Mouse (Mus musculus): ENCODE results near the gene Acbd4.

Acbd4 gene

DNA sequence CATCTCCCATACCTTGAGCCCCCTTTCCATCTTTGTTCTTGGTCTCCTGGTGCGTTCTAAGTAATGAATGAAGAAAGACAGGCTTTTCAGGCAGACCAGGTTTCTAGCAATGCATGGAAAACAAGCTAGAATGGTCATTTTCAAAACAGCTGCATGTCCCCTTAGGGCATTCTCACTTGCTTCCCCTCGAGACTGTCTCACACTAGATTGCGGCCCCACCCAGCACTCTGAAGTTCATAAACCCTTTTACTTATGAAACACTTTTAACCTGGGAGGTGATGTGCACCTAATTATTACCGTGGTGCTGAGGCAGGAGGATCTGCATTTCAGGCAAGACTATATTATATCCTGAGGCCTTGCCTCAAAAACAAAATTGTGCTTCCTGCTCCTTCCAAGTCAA lies 12.3 kb downstream of the Acbd4 start:
- no peak for DNase-seq (ENCODE audit: low read depth, low spot score)

DNA sequence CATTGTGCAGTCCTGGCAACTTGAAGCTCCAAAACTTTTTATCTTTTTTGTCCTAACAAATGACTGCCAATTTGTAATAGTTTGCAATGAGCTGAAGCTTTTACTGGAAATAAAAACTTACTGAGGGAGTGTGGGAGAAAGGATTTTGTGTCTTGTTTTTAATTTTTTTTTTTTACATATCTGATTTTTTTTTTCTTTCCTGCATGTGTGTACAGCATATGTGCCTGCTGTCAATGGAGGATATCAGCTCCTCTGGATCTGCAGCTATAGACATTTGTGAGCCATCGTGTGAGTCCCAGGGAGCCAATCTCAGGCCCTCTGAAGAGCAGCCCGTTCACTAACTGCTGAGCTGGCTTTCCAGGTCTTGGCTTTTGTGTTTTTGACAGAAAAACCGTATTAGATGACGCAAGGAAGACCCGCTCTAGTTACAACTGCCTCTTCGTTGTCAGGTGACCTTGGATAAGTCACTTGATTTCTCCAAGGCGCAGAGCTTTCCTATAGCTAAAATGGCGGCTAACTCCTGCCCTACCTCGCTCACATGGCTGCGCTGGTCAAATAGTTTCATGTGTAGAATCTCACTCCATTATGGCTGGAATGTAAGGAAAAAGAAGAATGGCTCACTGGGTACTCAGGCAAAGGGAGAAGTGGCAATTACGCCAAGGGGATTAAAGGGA lies 12.9 kb downstream of the Acbd4 start:
- no peak for DNase-seq (ENCODE audit: low read depth, low spot score)

GRCm38 (mm10) chr11:103115163-103116007 lies 13.9 kb downstream of the Acbd4 start:
- peak; percentile 81 for DNase-seq (ENCODE audit: low read depth, low spot score)

DNA sequence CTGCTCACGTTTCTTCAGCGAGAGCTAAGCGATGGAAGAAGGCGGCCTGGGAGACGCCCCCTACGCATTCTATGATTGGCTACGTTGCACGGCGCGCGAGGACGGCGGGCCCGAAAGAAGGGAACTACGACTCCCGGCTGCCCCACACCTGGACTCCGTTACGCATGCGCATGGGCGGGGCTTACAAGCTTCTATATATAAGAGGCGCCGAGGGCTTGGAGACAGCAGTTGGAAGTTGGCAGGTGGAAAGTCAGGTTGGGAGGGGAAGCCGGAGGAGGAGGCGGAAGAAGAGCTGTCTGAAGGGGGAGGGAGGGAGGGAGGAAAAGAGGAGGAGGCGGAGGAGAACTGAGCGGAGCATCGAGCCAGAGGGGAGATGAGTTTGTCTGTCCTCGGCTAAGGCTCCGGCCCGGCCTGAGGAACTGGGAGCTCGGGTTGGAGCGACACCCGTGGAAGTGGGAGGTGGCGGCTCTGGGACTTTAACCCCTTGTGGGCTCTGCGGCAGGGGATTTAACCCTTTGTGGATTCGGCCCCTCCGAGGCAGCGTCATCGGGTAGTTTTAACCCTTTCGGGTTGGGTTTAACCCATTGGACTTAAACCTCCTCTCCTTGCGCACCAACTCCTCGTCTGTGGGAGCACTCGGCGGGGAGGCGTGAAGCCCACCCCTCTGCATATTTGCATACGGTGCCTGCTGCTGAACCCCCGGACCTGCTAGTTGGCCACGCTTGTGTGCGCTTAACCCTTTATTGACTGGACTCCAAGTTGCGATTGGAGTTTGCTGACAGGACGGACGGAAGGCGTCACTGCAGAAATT lies 14.7 kb downstream of the Acbd4 start, which contains the start of gene Hexim1:
Gene Hexim1, plus strand, starts transcription at position 224 of the 811 bp plus-strand sequence.
- peak; percentile 100 for DNase-seq (ENCODE audit: low read depth, low spot score)

- peak; percentile 39 for DNase-seq (ENCODE audit: low read depth, low spot score)
Observed at GRCm38 (mm10) chr11:103116959-103117590, 15.6 kb downstream of the Acbd4 start.

DNA sequence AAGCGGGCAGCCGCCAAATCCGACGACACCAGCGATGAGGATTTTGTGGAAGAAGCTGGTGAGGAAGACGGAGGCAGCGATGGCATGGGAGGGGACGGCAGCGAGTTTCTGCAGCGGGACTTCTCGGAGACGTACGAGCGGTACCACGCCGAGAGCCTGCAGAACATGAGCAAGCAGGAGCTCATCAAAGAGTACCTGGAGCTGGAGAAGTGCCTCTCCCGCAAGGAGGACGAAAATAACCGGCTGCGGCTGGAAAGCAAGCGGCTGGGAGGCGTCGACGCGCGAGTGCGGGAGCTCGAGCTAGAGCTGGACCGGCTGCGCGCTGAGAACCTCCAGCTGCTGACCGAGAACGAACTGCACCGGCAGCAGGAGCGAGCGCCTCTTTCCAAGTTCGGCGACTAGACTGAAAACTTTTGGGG lies 16.1 kb downstream of the Acbd4 start:
- no peak for DNase-seq (ENCODE audit: low read depth, low spot score)

GRCm38 (mm10) chr11:103118866-103119265 lies 17.4 kb downstream of the Acbd4 start:
- no peak for DNase-seq (ENCODE audit: low read depth, low spot score)

GRCm38 (mm10) chr11:103119609-103120008 lies 18.1 kb downstream of the Acbd4 start:
- DNase-seq (ENCODE audit: low read depth, low spot score), result no peak

DNA sequence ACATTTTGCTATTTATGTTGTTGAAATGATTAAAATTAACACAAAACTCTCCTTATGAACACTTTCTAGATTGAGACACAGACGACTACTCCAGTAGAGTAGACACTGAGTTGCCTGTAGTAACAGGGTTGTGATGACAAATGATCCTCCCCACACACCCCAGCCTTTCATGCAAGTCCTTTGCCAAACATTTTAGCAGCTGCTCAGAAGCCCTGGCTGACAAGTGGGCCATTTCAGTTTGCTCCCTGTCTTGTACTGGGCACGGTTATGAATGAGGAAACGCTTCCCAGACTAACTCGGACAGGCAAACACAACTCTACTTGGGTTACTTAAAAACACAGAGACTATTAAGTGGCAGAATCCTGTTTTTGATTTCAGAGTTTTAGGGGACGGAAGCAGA lies 18.8 kb downstream of the Acbd4 start:
- DNase-seq (ENCODE audit: low read depth, low spot score), result no peak

- peak; percentile 55 for DNase-seq (ENCODE audit: low read depth, low spot score)
Observed at GRCm38 (mm10) chr11:103131701-103132575, 30.5 kb downstream of the Acbd4 start, which contains the start of gene Hexim2. Gene Hexim2, plus strand, starts transcription at chr11:103132429.

- DNase-seq (ENCODE audit: low read depth, low spot score), result peak; percentile 100
Observed at GRCm38 (mm10) chr11:103132576-103133455, 31.3 kb downstream of the Acbd4 start.

DNA sequence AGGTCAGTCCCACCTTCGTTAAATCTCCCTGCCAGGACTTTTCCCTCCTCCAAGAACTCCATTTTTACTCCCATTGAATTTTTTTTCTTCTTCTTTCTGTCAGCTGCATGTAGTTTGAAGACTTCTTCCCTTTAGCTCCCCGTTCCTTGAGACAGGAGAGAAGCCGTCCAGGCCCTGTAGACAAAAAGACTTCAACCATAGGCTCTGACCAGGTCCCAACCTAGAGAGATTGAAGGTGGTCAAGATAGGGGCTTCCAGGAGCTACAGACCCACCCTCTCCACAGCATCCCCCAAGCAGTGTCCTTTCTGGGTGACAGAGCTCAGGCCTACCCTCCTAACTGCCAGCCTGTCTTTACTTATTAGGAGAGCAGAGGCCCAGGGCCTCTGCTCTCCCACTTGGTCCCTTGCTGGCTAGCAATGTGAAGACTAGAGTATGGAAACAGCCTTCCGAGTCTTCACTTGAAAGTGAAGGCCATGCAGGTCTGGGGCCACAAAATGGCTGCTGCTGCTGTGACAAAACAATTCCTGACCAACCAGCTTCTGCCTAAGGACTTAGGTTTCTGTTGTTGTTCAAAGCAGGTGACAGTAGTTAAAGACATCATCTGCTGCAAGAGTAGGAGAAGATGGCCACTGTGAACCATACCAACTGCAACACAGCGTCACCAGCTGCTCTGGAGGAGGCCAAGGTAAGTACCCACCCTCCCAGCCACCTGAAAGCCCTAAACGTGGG lies 32.1 kb downstream of the Acbd4 start:
- DNase-seq (ENCODE audit: low read depth, low spot score), result no peak

GRCm38 (mm10) chr11:103134221-103134620 lies 32.7 kb downstream of the Acbd4 start:
- no peak for DNase-seq (ENCODE audit: low read depth, low spot score)

- DNase-seq (ENCODE audit: low read depth, low spot score), result no peak
Observed at GRCm38 (mm10) chr11:103136039-103136577, 34.6 kb downstream of the Acbd4 start.

- no peak for DNase-seq (ENCODE audit: low read depth, low spot score)
Observed at GRCm38 (mm10) chr11:103139951-103140762, 38.7 kb downstream of the Acbd4 start.

DNA sequence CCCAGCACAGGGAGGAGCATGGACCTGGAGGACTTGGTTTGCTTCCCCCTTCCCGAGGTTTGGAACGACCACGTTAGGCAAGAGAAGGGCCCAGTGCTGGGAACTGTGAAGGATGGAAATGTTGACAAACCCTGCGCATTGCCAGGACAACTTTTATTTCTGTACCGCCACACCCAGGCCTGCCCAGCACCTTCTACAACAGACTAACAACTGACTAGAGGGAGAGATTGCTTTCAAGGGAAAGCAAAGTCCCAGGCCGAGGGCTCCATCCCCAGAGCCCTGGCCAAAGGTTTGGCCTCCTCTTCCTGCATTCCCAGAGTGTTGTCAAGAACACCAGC lies 39.2 kb downstream of the Acbd4 start:
- DNase-seq (ENCODE audit: low read depth, low spot score), result no peak

DNA sequence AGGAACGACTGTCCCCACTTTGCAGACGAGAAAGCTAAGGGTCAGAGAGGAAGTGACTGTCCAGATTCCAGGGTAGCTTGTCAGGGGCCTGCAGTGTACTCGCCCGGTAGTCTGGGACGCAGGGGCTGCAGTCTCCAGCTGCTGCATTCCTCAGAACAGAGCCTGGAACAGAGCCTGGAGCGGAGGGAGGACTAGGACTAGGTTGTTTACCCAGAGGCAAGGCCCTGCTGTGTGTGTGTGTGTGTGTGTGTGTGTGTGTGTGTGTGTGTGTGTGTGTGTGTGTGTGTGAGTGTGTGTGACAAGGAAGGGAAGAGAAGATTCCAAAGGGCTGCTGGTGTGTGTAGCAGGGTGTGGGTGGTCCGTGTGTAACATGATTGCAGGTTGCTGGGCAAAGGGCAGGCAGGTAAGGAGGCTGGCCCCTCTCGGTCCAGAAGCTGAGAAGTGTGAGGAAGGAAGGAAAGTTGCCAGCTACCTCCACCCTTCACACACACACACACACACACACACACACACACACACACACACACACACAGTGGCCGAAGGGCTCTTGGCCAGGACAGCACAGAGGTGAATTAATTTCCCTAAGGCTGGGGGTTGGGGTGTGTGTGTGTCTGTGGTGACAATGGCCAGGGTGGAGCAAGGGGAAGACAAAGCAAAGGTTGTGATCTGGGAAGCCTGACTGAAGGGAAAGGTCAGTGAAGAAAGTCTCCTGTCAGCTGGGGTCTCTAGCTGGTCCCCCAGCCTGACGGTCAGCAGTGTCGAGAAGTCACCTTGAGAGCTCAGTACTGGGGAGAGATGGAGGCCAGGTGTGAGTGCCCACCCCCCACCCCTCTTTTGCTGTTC lies 39.8 kb downstream of the Acbd4 start:
- no peak for DNase-seq (ENCODE audit: low read depth, low spot score)

All from forelimb bud, embryonic 11.5 days (tissue).